In genomic region chr6:138595991-138596698, GRCm38 (mm10) we compare ENCODE assay signal across 24 mouse cellular contexts. TPM values are rescaled to one million over a fixed set of nuclear protein-coding genes. Genes with fewer than 3 reads are reported as not detected.
"Had no signal": no experiment of that assay in that cellular context is flagged by ENCODE, and none has a peak within 500 bp of the region (broad histone marks: within the 10 kb centered on the region; RNA-seq: fewer than 3 reads in every experiment).

No protein-coding gene starts in this region.

- H3K27me3 ChIP-seq: heart, embryonic 12.5 days; hindbrain, embryonic 12.5 days; intestine, embryonic 15.5 days; limb, embryonic 12.5 days had no signal

- H3K4me3 ChIP-seq: gastrocnemius, adult 2 months; heart, embryonic 10.5 days; heart, embryonic 12.5 days; hindbrain, embryonic 10.5 days; hindbrain, embryonic 12.5 days; intestine, embryonic 15.5 days; layer of hippocampus, adult 2 months; left cerebral cortex, adult 2 months; limb, embryonic 10.5 days; limb, embryonic 12.5 days had no signal

- H3K27ac ChIP-seq: gastrocnemius, adult 2 months; heart, embryonic 10.5 days; hindbrain, embryonic 10.5 days; hindbrain, embryonic 12.5 days; hindbrain, embryonic 14.5 days; intestine, embryonic 15.5 days; layer of hippocampus, adult 2 months; left cerebral cortex, adult 2 months; limb, embryonic 10.5 days; limb, embryonic 12.5 days had no signal

- H3K9me3 ChIP-seq: heart, embryonic 10.5 days; heart, embryonic 12.5 days; hindbrain, embryonic 10.5 days; hindbrain, embryonic 12.5 days; intestine, embryonic 15.5 days; limb, embryonic 10.5 days; limb, embryonic 12.5 days had no signal

- H3K4me2 ChIP-seq: heart, embryonic 12.5 days; hindbrain, embryonic 12.5 days; hindbrain, embryonic 14.5 days; intestine, embryonic 15.5 days; limb, embryonic 12.5 days; liver, embryonic 11.5 days had no signal

- DNase-seq: gastrocnemius, adult 2 months; gastrocnemius, postnatal 10 days; gastrocnemius, postnatal 25 days; heart, adult 18-20 months; heart, postnatal 10 days; heart, postnatal 4 days; kidney, adult 8-10 months; kidney, postnatal 14 days; kidney, postnatal 4 days; liver had no signal

- H3K9ac ChIP-seq: heart, embryonic 12.5 days; hindbrain, embryonic 12.5 days; hindbrain, embryonic 14.5 days; intestine, embryonic 15.5 days; limb, embryonic 12.5 days had no signal

- ATAC-seq: forebrain, embryonic 16.5 days; inflammation-experienced regulatory T-cells, adult 6 months; intestine, embryonic 15.5 days; intestine, postnatal 0 days had no signal

- H3K36me3 ChIP-seq: heart, embryonic 10.5 days; heart, embryonic 12.5 days; hindbrain, embryonic 10.5 days; hindbrain, embryonic 12.5 days; intestine, embryonic 15.5 days; limb, embryonic 10.5 days; limb, embryonic 12.5 days had no signal

- H3K4me1 ChIP-seq: heart, embryonic 10.5 days; heart, embryonic 12.5 days; hindbrain, embryonic 12.5 days; intestine, embryonic 15.5 days; limb, embryonic 10.5 days; limb, embryonic 12.5 days had no signal

RNA-seq across cellular contexts. Expression of gene Lmo3, which starts 14.4 kb away (rescaled TPM):
- polyA plus RNA-seq: inflammation-experienced regulatory T-cells, adult 6 months had no signal
